Mouse (Mus musculus) CH12.LX (cell line): Measurements from ENCODE around the gene Gm49425. TPM values are rescaled to one million over a fixed set of nuclear protein-coding genes. Genes with fewer than 3 reads are reported as not detected.

Experiments used
- DNase-seq: peaks from one replicate; pipeline ENCODE4 v3.0.0-alpha.2; 2013; ENCODE audit errors: extremely low read depth
- H3K27ac ChIP-seq: 2 replicates; pipeline ENCODE4 v1.5.1; 2012; ENCODE audit warnings: low read depth, mild to moderate bottlenecking, control low read depth, moderate library complexity; ENCODE audit not compliant: insufficient read depth
- H3K27me3 ChIP-seq: replicated peaks from 2 replicates; pipeline ENCODE3; 2012; ENCODE audit warnings: inconsistent platforms
- H3K36me3 ChIP-seq, 2 experiments: replicated peaks in 1 of 2; 2 replicates each; pipeline versions ENCODE3 to v1.6.1; 2012; ENCODE audit warnings: inconsistent platforms in 1 of 2, low read length in 1 of 2, mild to moderate bottlenecking in 1 of 2, mixed read lengths in 1 of 2, moderate library complexity in 1 of 2; ENCODE audit not compliant: control insufficient read depth in 1 of 2, insufficient read depth in 1 of 2
- H3K4me1 ChIP-seq, 2 experiments: 2 replicates each; pipeline ENCODE4 v1.6.1; 2012; ENCODE audit warnings: inconsistent platforms in 1 of 2, moderate library complexity in 1 of 2; ENCODE audit not compliant: insufficient read depth in 2 of 2, control insufficient read depth in 1 of 2
- H3K4me2 ChIP-seq: 2 replicates; pipeline ENCODE4 v1.6.1; 2012; ENCODE audit warnings: low read depth, mild to moderate bottlenecking, control low read depth; ENCODE audit not compliant: poor library complexity, insufficient read depth, severe bottlenecking
- H3K4me3 ChIP-seq, 3 experiments: fragments of 150-350 bp in 1 of 3; sonication (generic) in 1 of 3; replicated peaks in 1 of 3; 2 replicates each; pipeline versions ENCODE3 to v1.5.1; 2011 to 2012; ENCODE audit warnings: low read depth in 2 of 3, low read length in 2 of 3, mild to moderate bottlenecking in 2 of 3, moderate library complexity in 2 of 3, control low read depth in 1 of 3, improper control_type of control experiment in 1 of 3, inconsistent platforms in 1 of 3, mixed read lengths in 1 of 3; ENCODE audit not compliant: poor library complexity in 1 of 3
- H3K79me2 ChIP-seq: replicated peaks from 2 replicates; pipeline ENCODE4 v1.6.1; 2012; ENCODE audit warnings: mild to moderate bottlenecking, moderate library complexity; ENCODE audit not compliant: control insufficient read depth, poor library complexity, insufficient read depth, severe bottlenecking; ENCODE audit errors: extremely low read depth
- H3K9ac ChIP-seq: 2 replicates; pipeline ENCODE4 v1.6.1; 2012; ENCODE audit warnings: low read depth, mild to moderate bottlenecking, control low read depth, moderate library complexity; ENCODE audit not compliant: insufficient read depth
- H3K9me3 ChIP-seq: replicated peaks from 2 replicates; pipeline ENCODE3; 2012; ENCODE audit warnings: low read length, inconsistent platforms, mixed read lengths
- BHLHE40 ChIP-seq: IDR thresholded peaks from 2 replicates; pipeline ENCODE4 v1.6.1; 2011; ENCODE audit warnings: mild to moderate bottlenecking, low read depth, low read length, improper control_type of control experiment
- CTCF ChIP-seq, 2 experiments: IDR thresholded peaks in 1 of 2; conservative IDR thresholded peaks in 1 of 2; 2 replicates each; pipeline ENCODE4 v1.5.1; 2011 to 2012; ENCODE audit warnings: low read depth in 2 of 2, low read length in 2 of 2, improper control_type of control experiment in 1 of 2, inconsistent platforms in 1 of 2, mild to moderate bottlenecking in 1 of 2, moderate library complexity in 1 of 2
- ELF1 ChIP-seq: IDR thresholded peaks from 2 replicates; pipeline ENCODE4 v1.6.1; 2014; ENCODE audit warnings: low read depth, mild to moderate bottlenecking, inconsistent platforms, low read length, improper control_type of control experiment
- GABPA ChIP-seq: IDR thresholded peaks from 2 replicates; pipeline ENCODE4 v1.6.1; 2012; ENCODE audit warnings: low read depth, low read length, improper control_type of control experiment, inconsistent platforms; ENCODE audit not compliant: insufficient replicate concordance
- HCFC1 ChIP-seq: IDR thresholded peaks from 2 replicates; pipeline ENCODE4 v1.6.1; 2012; ENCODE audit warnings: low read depth, mild to moderate bottlenecking, inconsistent platforms, low read length, improper control_type of control experiment
- KAT2A ChIP-seq: IDR thresholded peaks from 2 replicates; pipeline ENCODE4 v1.6.1; 2012; ENCODE audit warnings: low read length, improper control_type of control experiment, inconsistent platforms; ENCODE audit not compliant: insufficient replicate concordance
- MAFK ChIP-seq: IDR thresholded peaks from 2 replicates; pipeline ENCODE4 v1.6.1; 2011; ENCODE audit warnings: low read length, improper control_type of control experiment; ENCODE audit not compliant: insufficient replicate concordance
- MAZ ChIP-seq: IDR thresholded peaks from 2 replicates; pipeline ENCODE4 v1.6.1; 2012; ENCODE audit warnings: low read depth, mild to moderate bottlenecking, inconsistent platforms, low read length, improper control_type of control experiment, moderate library complexity
- MXI1 ChIP-seq: IDR thresholded peaks from 2 replicates; pipeline ENCODE4 v1.6.1; 2011; ENCODE audit warnings: mild to moderate bottlenecking, low read depth, low read length, improper control_type of control experiment
- NRF1 ChIP-seq: IDR thresholded peaks from 2 replicates; pipeline ENCODE4 v1.6.1; 2014; ENCODE audit warnings: low read depth, mild to moderate bottlenecking, inconsistent platforms, low read length, improper control_type of control experiment, moderate library complexity
- RAD21 ChIP-seq: IDR thresholded peaks from 2 replicates; pipeline ENCODE4 v1.6.1; 2011; ENCODE audit warnings: low read depth, mild to moderate bottlenecking, low read length, improper control_type of control experiment, moderate library complexity
- SIN3A ChIP-seq: IDR thresholded peaks from 2 replicates; pipeline ENCODE4 v1.6.1; 2012; ENCODE audit warnings: low read length, improper control_type of control experiment, inconsistent platforms
- SMC3 ChIP-seq: IDR thresholded peaks from 2 replicates; pipeline ENCODE4 v1.6.1; 2011; ENCODE audit warnings: low read depth, low read length, improper control_type of control experiment
- TBP ChIP-seq: conservative IDR thresholded peaks from 2 replicates; pipeline ENCODE4 v1.6.1; 2011; ENCODE audit warnings: low read depth, low read length, improper control_type of control experiment
- USF1 ChIP-seq: IDR thresholded peaks from 2 replicates; pipeline ENCODE4 v1.6.1; 2014; ENCODE audit warnings: low read depth, mild to moderate bottlenecking, inconsistent platforms, low read length, improper control_type of control experiment
- ZNF384 ChIP-seq: IDR thresholded peaks from 2 replicates; pipeline ENCODE4 v1.6.1; 2012; ENCODE audit warnings: low read depth, low read length, improper control_type of control experiment, inconsistent platforms
- dilution Hi-C: fragments of 300-500 bp; cut with MboI; formaldehyde crosslinking; loops from 2 replicates; pipeline ENCODE4 v1.14.3; 2020; ENCODE audit warnings: low sequenced_read_pairs; ENCODE audit not compliant: extremely low pct_unique_long_range_greater_than_20kb, extremely low pct_ligation_motif_present
- in situ Hi-C: fragments of 300-500 bp; cut with MboI; formaldehyde crosslinking; loops from 3 replicates; pipeline ENCODE4 v1.14.3; 2019; ENCODE audit warnings: low sequenced_read_pairs, low pct_ligation_motif_present, low pct_unique_long_range_greater_than_20kb, mixed read lengths
- polyA plus RNA-seq: library from polyadenylated mRNA; unstranded; fragments of >175 nt; gene quantifications from 2 replicates; pipeline ENCODE4 v1.2.1, GENCODE M21; 2012; ENCODE audit warnings: low read depth; ENCODE audit not compliant: insufficient read length
- total RNA-seq, 2 experiments: library from RNA; depleted of rRNA; stranded (reverse); fragments of 300-350 nt in 1 of 2; fragments of >200 nt in 1 of 2; gene quantifications; 2 replicates each; pipeline ENCODE4 v1.2.3; 2012 to 2014

Gene Gm49425
- total and polyA plus RNA-seq, 3 experiments, result not detected

DNA sequence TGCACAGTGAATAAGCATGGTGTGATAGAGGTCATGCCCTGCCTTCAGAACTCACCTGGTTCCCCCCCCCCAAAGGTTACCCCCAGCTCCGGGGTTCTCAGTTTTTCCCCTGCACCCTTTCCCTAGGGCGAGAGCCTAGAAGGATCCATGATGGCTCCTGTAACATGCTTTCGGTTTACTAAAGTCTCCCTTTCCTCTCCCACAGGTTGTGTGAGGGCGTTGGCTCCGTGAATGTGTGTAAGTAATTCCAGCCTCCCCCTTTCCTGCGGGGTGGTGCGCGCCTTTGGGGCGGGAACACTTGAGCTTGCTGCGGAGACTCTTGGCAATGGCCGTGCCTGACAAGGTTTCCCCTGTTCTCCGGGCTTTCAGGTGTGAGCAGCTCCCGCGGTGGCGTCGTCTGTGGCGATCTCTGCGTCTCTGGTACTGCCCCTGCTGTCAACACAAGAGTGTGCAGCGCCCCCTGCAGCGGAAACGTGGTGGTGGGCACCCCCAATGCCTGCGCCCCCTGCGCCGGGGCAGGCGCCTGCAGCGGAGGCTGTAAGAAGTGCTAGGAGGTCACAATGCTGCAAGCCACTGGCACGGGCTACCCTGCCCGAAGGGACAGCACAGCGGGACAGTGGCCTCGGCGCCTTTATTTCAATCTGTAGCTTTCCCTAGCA, 37.9 kb downstream of the Gm49425 start:
- no peaks in the 10 kb centered on the region for H3K9me3 ChIP-seq
- dilution Hi-C loops (no loop called here), in situ Hi-C loops (no loop called here)
- peaks cover 87% of the 10 kb centered on the region for H3K27me3 ChIP-seq
- H3K9ac ChIP-seq, result no peak overlapping the region
- H3K27ac ChIP-seq, result no peak overlapping the region
- H3K4me2 ChIP-seq, result no peak overlapping the region; the same call in 1 of the 2 replicates
- no peaks in the 10 kb centered on the region for H3K79me2 ChIP-seq
- no peaks in the 10 kb centered on the region for H3K4me1 ChIP-seq
- H3K36me3 ChIP-seq, result no peaks in the 10 kb centered on the region
- DNase-seq, result no peak
- H3K4me3 ChIP-seq, result no peak overlapping the region
- TF ChIP-seq SIN3A (no peak), BHLHE40 (no peak), CTCF (conservative IDR thresholded peaks at IDR 0.05 in 1 of 2, IDR thresholded peaks at IDR 0.05 in 1 of 2; ENCODE audit: low read depth in 2 of 2, low read length in 2 of 2) (peak in 1 of 2 experiments; percentile 64; a peak in 2 of 4 replicates), RAD21 (peak; percentile 12), ELF1 (no peak), GABPA (no peak), KAT2A (no peak), TBP (no peak), MAZ (no peak), NRF1 (no peak), MAFK (no peak), HCFC1 (no peak), SMC3 (peak; percentile 37), USF1 (no peak)

DNA sequence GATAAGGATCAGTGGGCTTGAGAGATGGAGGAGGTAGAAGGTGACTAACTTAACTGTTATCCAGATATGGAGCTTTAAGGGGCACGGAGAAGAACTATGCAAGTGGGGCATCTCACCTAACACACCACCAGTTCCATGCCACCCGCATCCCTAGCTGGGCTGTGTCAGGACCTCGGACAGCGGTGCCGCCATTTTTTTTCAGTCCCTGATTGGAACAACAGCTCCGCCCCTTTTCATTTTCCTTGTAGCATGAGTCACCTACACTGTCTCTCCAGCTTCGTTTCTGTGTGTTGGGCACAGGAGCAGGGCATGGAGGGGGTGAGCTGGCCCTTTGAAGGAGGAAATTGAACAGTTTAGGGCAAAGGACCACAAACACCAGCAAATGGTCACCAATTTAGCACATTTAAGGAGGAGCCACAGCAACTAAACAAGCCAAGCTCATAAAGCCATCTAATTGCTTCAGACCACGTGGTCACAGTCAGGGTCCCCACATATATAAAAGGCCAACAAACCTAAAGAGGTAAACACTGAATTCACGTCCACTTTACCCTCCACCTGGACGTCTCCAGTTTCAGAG, 44.0 kb downstream of the Gm49425 start, which contains the start of gene Krt86:
TSS of gene Krt86 (plus strand) at position 527 of the 577 bp plus-strand sequence.
- DNase-seq, result peak; percentile 39
- H3K27ac ChIP-seq, result no peak within 1 kb of the TSS
- dilution Hi-C loops, result no loop called here
- peaks cover 76% of the 10 kb centered on the region for H3K27me3 ChIP-seq
- TF ChIP-seq ZNF384, result peak; percentile 57
- TF ChIP-seq MXI1, result 0 out of 2 replicates have a peak, but pooled peaks have one; percentile 26
- TF ChIP-seq KAT2A, result no peak
- no peak for TF ChIP-seq TBP
- TF ChIP-seq MAZ, result no peak
- H3K9me3 ChIP-seq, result no peaks in the 10 kb centered on the region
- no peak within 1 kb of the TSS for H3K4me2 ChIP-seq
- in situ Hi-C loops, result no loop called here
- H3K4me3 ChIP-seq, result no peak within 1 kb of the TSS
- H3K79me2 ChIP-seq, result no peaks in the 10 kb centered on the region
- H3K4me1 ChIP-seq, result no peaks in the 10 kb centered on the region
- H3K9ac ChIP-seq, result no peak within 1 kb of the TSS
- H3K36me3 ChIP-seq, result no peaks in the 10 kb centered on the region
